12 mouse cellular contexts compared by ENCODE assay signal in genomic region chr11:47508047-47508446, GRCm38 (mm10).
DNase-seq lines count a peak whose midpoint lies in the region; ATAC-seq lines count a peak whose summit lies in the region.
"Had no signal": no experiment of that assay in that cellular context is flagged by ENCODE, and none has a peak within 500 bp of the region (broad histone marks: within the 10 kb centered on the region; RNA-seq: fewer than 3 reads in every experiment).

No protein-coding gene starts in this region.

- DNase-seq in cerebellum, postnatal 10 days, result peak; percentile 3 to 22
- DNase-seq in cerebellum, postnatal 36 days, result no peak
- DNase-seq in left cerebral cortex, postnatal 14 days (ENCODE audit: low spot score in 2 of 2), result peak; percentile 3 to 5
- no peak for DNase-seq in left cerebral cortex, postnatal 36 days (ENCODE audit: low spot score in 2 of 2)
- peak; percentile 37 for DNase-seq in testis, postnatal 10 days (ENCODE audit: low spot score)
- DNase-seq in testis, postnatal 14 days (ENCODE audit: low spot score), result no peak
- DNase-seq: adrenal gland, postnatal 25 days; B cell, adult 2 months; embryo, embryonic 11 days; gastrocnemius, postnatal 36 days had no signal

- ATAC-seq in megakaryocyte-erythroid progenitor cell, adult 5-6 weeks (replicated peaks; ENCODE audit: low FRiP score, low TSS enrichment, poor library complexity, severe bottlenecking), result no peak
- ATAC-seq: forebrain, embryonic 13.5 days had no signal

- intact Hi-C loops in left cerebral cortex, postnatal 14 days (cut with DNase I), result no loop called here
- intact Hi-C loops in left cerebral cortex, postnatal 36 days (cut with DNase I), result no loop called here

Comparison
In these comparisons a context has a peak if more than half of its experiments do, and no peak if none do; other contexts are left out.
1. DNase-seq: peak in cerebellum, postnatal 10 days (2 of 2), left cerebral cortex, postnatal 14 days (2 of 2) and testis, postnatal 10 days (single experiment); none in cerebellum, postnatal 36 days (0 of 2), left cerebral cortex, postnatal 36 days (0 of 2) and testis, postnatal 14 days (single experiment).